Mouse (Mus musculus): ENCODE data around the gene Thumpd3.

- TF ChIP-seq CTCF (IDR thresholded peaks at IDR 0.05; ENCODE audit: low read depth, low read length) (no peak), GATA2 (IDR thresholded peaks at IDR 0.05; ENCODE audit: borderline replicate concordance, low read depth, low read length) (no peak), TAL1 (conservative IDR thresholded peaks at IDR 0.05; ENCODE audit: low read depth, low read length) (no peak)
Measured at GRCm38 (mm10) chr6:113084590-113084989, 38.6 kb downstream of the Thumpd3 start.
